Mouse (Mus musculus): ENCODE measurements around the gene Nemp1.

GRCm38 (mm10) chr10:127731397-127731796 is 64.7 kb downstream of the Nemp1 start:
- TF ChIP-seq CTCF (IDR thresholded peaks at IDR 0.05; ENCODE audit: borderline replicate concordance, control insufficient read depth, extremely low read depth, insufficient read depth, low read length, poor library complexity) (no peak), POLR2A (IDR thresholded peaks at IDR 0.05; ENCODE audit: control insufficient read depth, extremely low read depth, insufficient read depth, low read length, poor library complexity) (no peak)

All from thymus, adult 2 months (tissue).